Mouse (Mus musculus) CH12.LX (cell line): ENCODE results near the gene Chac1. TPM values are rescaled to one million over a fixed set of nuclear protein-coding genes. Genes with fewer than 3 reads are reported as not detected.

Experiments used
- DNase-seq: peaks from one replicate; pipeline ENCODE4 v3.0.0-alpha.2; 2013; ENCODE audit errors: extremely low read depth
- H3K27ac ChIP-seq: 2 replicates; pipeline ENCODE4 v1.5.1; 2012; ENCODE audit warnings: low read depth, mild to moderate bottlenecking, control low read depth, moderate library complexity; ENCODE audit not compliant: insufficient read depth
- H3K27me3 ChIP-seq: replicated peaks from 2 replicates; pipeline ENCODE3; 2012; ENCODE audit warnings: inconsistent platforms
- H3K36me3 ChIP-seq, 2 experiments: replicated peaks in 1 of 2; 2 replicates each; pipeline versions ENCODE3 to v1.6.1; 2012; ENCODE audit warnings: inconsistent platforms in 1 of 2, low read length in 1 of 2, mild to moderate bottlenecking in 1 of 2, mixed read lengths in 1 of 2, moderate library complexity in 1 of 2; ENCODE audit not compliant: control insufficient read depth in 1 of 2, insufficient read depth in 1 of 2
- H3K4me1 ChIP-seq, 2 experiments: 2 replicates each; pipeline ENCODE4 v1.6.1; 2012; ENCODE audit warnings: inconsistent platforms in 1 of 2, moderate library complexity in 1 of 2; ENCODE audit not compliant: insufficient read depth in 2 of 2, control insufficient read depth in 1 of 2
- H3K4me2 ChIP-seq: 2 replicates; pipeline ENCODE4 v1.6.1; 2012; ENCODE audit warnings: low read depth, mild to moderate bottlenecking, control low read depth; ENCODE audit not compliant: poor library complexity, insufficient read depth, severe bottlenecking
- H3K4me3 ChIP-seq, 3 experiments: fragments of 150-350 bp in 1 of 3; sonication (generic) in 1 of 3; replicated peaks in 1 of 3; 2 replicates each; pipeline versions ENCODE3 to v1.5.1; 2011 to 2012; ENCODE audit warnings: low read depth in 2 of 3, low read length in 2 of 3, mild to moderate bottlenecking in 2 of 3, moderate library complexity in 2 of 3, control low read depth in 1 of 3, improper control_type of control experiment in 1 of 3, inconsistent platforms in 1 of 3, mixed read lengths in 1 of 3; ENCODE audit not compliant: poor library complexity in 1 of 3
- H3K79me2 ChIP-seq: replicated peaks from 2 replicates; pipeline ENCODE4 v1.6.1; 2012; ENCODE audit warnings: mild to moderate bottlenecking, moderate library complexity; ENCODE audit not compliant: control insufficient read depth, poor library complexity, insufficient read depth, severe bottlenecking; ENCODE audit errors: extremely low read depth
- H3K9ac ChIP-seq: 2 replicates; pipeline ENCODE4 v1.6.1; 2012; ENCODE audit warnings: low read depth, mild to moderate bottlenecking, control low read depth, moderate library complexity; ENCODE audit not compliant: insufficient read depth
- H3K9me3 ChIP-seq: replicated peaks from 2 replicates; pipeline ENCODE3; 2012; ENCODE audit warnings: low read length, inconsistent platforms, mixed read lengths
- BHLHE40 ChIP-seq: IDR thresholded peaks from 2 replicates; pipeline ENCODE4 v1.6.1; 2011; ENCODE audit warnings: mild to moderate bottlenecking, low read depth, low read length, improper control_type of control experiment
- CHD1 ChIP-seq: IDR thresholded peaks from 2 replicates; pipeline ENCODE4 v1.6.1; 2012; ENCODE audit warnings: low read depth, low read length, improper control_type of control experiment, inconsistent platforms
- CHD2 ChIP-seq: IDR thresholded peaks from 2 replicates; pipeline ENCODE4 v1.6.1; 2011; ENCODE audit warnings: low read length, improper control_type of control experiment
- CTCF ChIP-seq, 2 experiments: IDR thresholded peaks in 1 of 2; conservative IDR thresholded peaks in 1 of 2; 2 replicates each; pipeline ENCODE4 v1.5.1; 2011 to 2012; ENCODE audit warnings: low read depth in 2 of 2, low read length in 2 of 2, improper control_type of control experiment in 1 of 2, inconsistent platforms in 1 of 2, mild to moderate bottlenecking in 1 of 2, moderate library complexity in 1 of 2
- E2F4 ChIP-seq: IDR thresholded peaks from 2 replicates; pipeline ENCODE4 v1.6.1; 2011; ENCODE audit warnings: low read depth, low read length, improper control_type of control experiment; ENCODE audit not compliant: insufficient replicate concordance
- ETS1 ChIP-seq: conservative IDR thresholded peaks from 2 replicates; pipeline ENCODE4 v1.6.1; 2012; ENCODE audit warnings: low read depth, mild to moderate bottlenecking, inconsistent platforms, low read length, improper control_type of control experiment, moderate library complexity
- GABPA ChIP-seq: IDR thresholded peaks from 2 replicates; pipeline ENCODE4 v1.6.1; 2012; ENCODE audit warnings: low read depth, low read length, improper control_type of control experiment, inconsistent platforms; ENCODE audit not compliant: insufficient replicate concordance
- IRF4 ChIP-seq: IDR thresholded peaks from 2 replicates; pipeline ENCODE4 v1.6.1; 2014; ENCODE audit warnings: low read depth, mild to moderate bottlenecking, inconsistent platforms, low read length, improper control_type of control experiment
- JUND ChIP-seq: conservative IDR thresholded peaks from 2 replicates; pipeline ENCODE4 v1.6.1; 2011; ENCODE audit warnings: low read depth, low read length, improper control_type of control experiment
- MAX ChIP-seq: IDR thresholded peaks from 2 replicates; pipeline ENCODE4 v1.6.1; 2011; ENCODE audit warnings: low read length, improper control_type of control experiment
- MXI1 ChIP-seq: IDR thresholded peaks from 2 replicates; pipeline ENCODE4 v1.6.1; 2011; ENCODE audit warnings: mild to moderate bottlenecking, low read depth, low read length, improper control_type of control experiment
- NELFE ChIP-seq: IDR thresholded peaks from 2 replicates; pipeline ENCODE4 v1.6.1; 2011; ENCODE audit warnings: low read depth, low read length, improper control_type of control experiment
- NRF1 ChIP-seq: IDR thresholded peaks from 2 replicates; pipeline ENCODE4 v1.6.1; 2014; ENCODE audit warnings: low read depth, mild to moderate bottlenecking, inconsistent platforms, low read length, improper control_type of control experiment, moderate library complexity
- PAX5 ChIP-seq: IDR thresholded peaks from 2 replicates; pipeline ENCODE4 v1.6.1; 2012; ENCODE audit warnings: low read length, inconsistent platforms, mixed read lengths
- POLR2A ChIP-seq: IDR thresholded peaks from 2 replicates; pipeline ENCODE4 v1.6.1; 2011; ENCODE audit warnings: low read depth, mild to moderate bottlenecking, improper control_type of control experiment, low read length
- RAD21 ChIP-seq: IDR thresholded peaks from 2 replicates; pipeline ENCODE4 v1.6.1; 2011; ENCODE audit warnings: low read depth, mild to moderate bottlenecking, low read length, improper control_type of control experiment, moderate library complexity
- SMC3 ChIP-seq: IDR thresholded peaks from 2 replicates; pipeline ENCODE4 v1.6.1; 2011; ENCODE audit warnings: low read depth, low read length, improper control_type of control experiment
- TBP ChIP-seq: conservative IDR thresholded peaks from 2 replicates; pipeline ENCODE4 v1.6.1; 2011; ENCODE audit warnings: low read depth, low read length, improper control_type of control experiment
- TCF12 ChIP-seq: IDR thresholded peaks from 2 replicates; pipeline ENCODE4 v1.6.1; 2014; ENCODE audit warnings: low read depth, mild to moderate bottlenecking, inconsistent platforms, low read length, improper control_type of control experiment
- USF1 ChIP-seq: IDR thresholded peaks from 2 replicates; pipeline ENCODE4 v1.6.1; 2014; ENCODE audit warnings: low read depth, mild to moderate bottlenecking, inconsistent platforms, low read length, improper control_type of control experiment
- ZNF384 ChIP-seq: IDR thresholded peaks from 2 replicates; pipeline ENCODE4 v1.6.1; 2012; ENCODE audit warnings: low read depth, low read length, improper control_type of control experiment, inconsistent platforms
- dilution Hi-C: fragments of 300-500 bp; cut with MboI; formaldehyde crosslinking; loops from 2 replicates; pipeline ENCODE4 v1.14.3; 2020; ENCODE audit warnings: low sequenced_read_pairs; ENCODE audit not compliant: extremely low pct_unique_long_range_greater_than_20kb, extremely low pct_ligation_motif_present
- in situ Hi-C: fragments of 300-500 bp; cut with MboI; formaldehyde crosslinking; loops from 3 replicates; pipeline ENCODE4 v1.14.3; 2019; ENCODE audit warnings: low sequenced_read_pairs, low pct_ligation_motif_present, low pct_unique_long_range_greater_than_20kb, mixed read lengths
- polyA plus RNA-seq: library from polyadenylated mRNA; unstranded; fragments of >175 nt; gene quantifications from 2 replicates; pipeline ENCODE4 v1.2.1, GENCODE M21; 2012; ENCODE audit warnings: low read depth; ENCODE audit not compliant: insufficient read length
- total RNA-seq, 2 experiments: library from RNA; depleted of rRNA; stranded (reverse); fragments of 300-350 nt in 1 of 2; fragments of >200 nt in 1 of 2; gene quantifications; 2 replicates each; pipeline ENCODE4 v1.2.3; 2012 to 2014

The Chac1 gene
- total and polyA plus RNA-seq, 3 experiments = 33.4 to 95.6 (median 49.2) TPM

DNA sequence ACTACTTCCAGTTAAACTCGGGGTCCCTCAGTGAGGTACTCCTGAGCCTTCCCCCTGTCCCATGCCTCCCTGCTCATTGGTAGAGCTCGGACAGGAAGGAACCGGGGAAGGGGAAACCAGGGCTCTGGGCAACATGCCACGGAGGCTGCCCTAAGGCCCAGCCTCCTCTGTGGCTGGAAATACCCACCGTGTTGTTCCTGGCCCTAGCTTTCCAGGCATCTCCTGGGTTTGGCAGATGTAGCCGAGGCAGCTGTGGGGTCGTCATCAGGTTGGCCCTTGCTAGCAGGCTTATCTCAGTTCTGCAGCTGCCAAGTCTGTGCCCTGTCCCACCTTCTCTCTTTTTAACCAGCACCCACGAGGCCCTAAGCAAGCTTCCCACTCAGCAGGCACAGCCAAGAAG lies 30.5 kb upstream of the Chac1 start:
- no peak overlapping the region for H3K4me3 ChIP-seq
- H3K27ac ChIP-seq = no peak overlapping the region
- H3K4me2 ChIP-seq = no peak overlapping the region
- peaks cover 13% of the 10 kb centered on the region for H3K27me3 ChIP-seq
- H3K4me1 ChIP-seq = peaks cover 9 to 23% of the 10 kb centered on the region in 2 experiments
- peaks cover 22% of the 10 kb centered on the region for H3K9me3 ChIP-seq
- H3K36me3 ChIP-seq = no peaks in the 10 kb centered on the region
- no peaks in the 10 kb centered on the region for H3K79me2 ChIP-seq
- dilution Hi-C loops = no loop called here
- no peak overlapping the region for H3K9ac ChIP-seq
- TF ChIP-seq E2F4 = no peak
- no peak for TF ChIP-seq JUND
- no peak for TF ChIP-seq USF1
- TF ChIP-seq GABPA = no peak
- TF ChIP-seq CTCF (conservative IDR thresholded peaks at IDR 0.05 in 1 of 2, IDR thresholded peaks at IDR 0.05 in 1 of 2; ENCODE audit: low read depth in 2 of 2, low read length in 2 of 2) = no peak
- TF ChIP-seq ZNF384 = no peak
- TF ChIP-seq POLR2A = no peak
- no peak for TF ChIP-seq MXI1
- TF ChIP-seq NELFE = no peak
- no peak for TF ChIP-seq TCF12
- TF ChIP-seq IRF4 = no peak
- no peak for TF ChIP-seq SMC3
- no peak for TF ChIP-seq ETS1
- TF ChIP-seq, all 38 proteins: peak for 0
- in situ Hi-C loops = no loop called here
- no peak for DNase-seq

DNA sequence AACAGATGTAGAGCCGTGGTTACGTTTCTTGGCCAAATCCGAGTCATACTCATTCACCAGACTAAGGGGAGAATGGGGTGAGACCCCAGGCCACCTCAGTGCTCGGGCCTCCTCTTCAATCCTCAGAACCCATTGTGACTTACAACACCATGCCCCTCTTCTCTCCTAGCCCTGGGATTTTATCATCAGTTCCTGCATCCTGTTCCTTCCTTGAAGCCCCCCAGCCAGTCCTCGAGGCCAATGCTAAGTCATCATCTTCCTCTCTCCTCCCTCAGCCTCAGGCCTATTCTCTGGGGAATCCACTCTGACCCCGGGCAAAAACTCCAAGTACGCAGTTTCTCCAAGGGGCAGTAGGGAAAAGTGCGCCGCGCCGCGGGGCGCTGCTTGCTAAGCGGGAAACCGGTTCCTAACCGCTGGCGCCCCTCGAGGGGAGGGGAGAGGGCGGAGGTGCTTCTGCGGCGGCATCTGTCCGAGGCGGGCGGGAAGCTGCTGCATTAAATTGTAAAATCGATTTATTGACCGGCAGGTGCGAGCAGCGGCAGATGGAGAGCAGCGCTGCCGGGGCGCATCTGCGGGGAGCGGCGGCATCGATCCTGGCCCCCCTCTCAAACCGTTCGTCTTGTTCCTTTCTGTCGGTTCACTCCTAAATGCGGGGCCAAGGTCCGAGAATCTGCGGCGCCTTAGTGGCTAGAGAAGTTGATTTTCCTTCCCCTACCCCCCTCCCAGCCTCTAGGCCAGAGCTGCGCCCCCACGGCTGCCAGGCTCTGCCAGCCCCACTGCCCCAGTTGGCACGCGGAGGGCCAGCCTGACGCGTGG lies 29.1 kb upstream of the Chac1 start:
- Histone ChIP-seq H3K9me3 (peaks cover 15% of the 10 kb centered on the region), H3K4me2 (no peak overlapping the region), H3K9ac (no peak overlapping the region), H3K27me3 (peaks cover 26% of the 10 kb centered on the region), H3K4me3 (no peak overlapping the region), H3K36me3 (no peaks in the 10 kb centered on the region), H3K79me2 (no peaks in the 10 kb centered on the region), H3K4me1 (peaks cover 9 to 36% of the 10 kb centered on the region in 2 experiments), H3K27ac (no peak overlapping the region)
- dilution Hi-C loops = no loop called here
- DNase-seq = no peak
- TF ChIP-seq TBP (no peak), E2F4 (no peak), POLR2A (no peak), BHLHE40 (no peak), PAX5 (no peak), CHD2 (no peak), GABPA (no peak), RAD21 (no peak), MAX (no peak), NRF1 (no peak), CHD1 (no peak)
- in situ Hi-C loops = no loop called here
